In the genomic region with DNA sequence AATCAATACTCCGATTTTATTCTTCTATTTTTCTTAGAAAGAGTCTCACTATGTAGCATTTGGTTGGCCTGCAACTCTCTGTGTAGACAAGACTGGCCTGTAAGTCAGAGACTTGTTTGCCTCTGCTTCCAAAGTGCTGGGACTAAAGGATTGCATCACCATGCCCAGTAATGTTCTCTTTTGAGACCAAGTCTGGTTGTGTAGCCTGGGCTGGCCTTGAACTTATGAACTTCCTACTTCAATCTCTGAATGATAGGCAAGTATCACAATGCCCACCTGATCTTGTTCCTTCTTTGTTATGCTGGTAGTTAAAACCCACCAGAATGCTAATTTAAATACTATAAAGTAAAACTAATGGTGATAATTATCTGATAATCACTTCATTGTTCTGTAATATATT, we compare ENCODE assay signal across 18 mouse cellular contexts.
"Had no signal": no experiment of that assay in that cellular context is flagged by ENCODE, and none has a peak within 500 bp of the region (broad histone marks: within the 10 kb centered on the region; RNA-seq: fewer than 3 reads in every experiment).

No protein-coding gene starts in this region.

- H3K4me3 ChIP-seq: lung, embryonic 15.5 days; megakaryocyte, embryonic 14.5 days; midbrain, embryonic 13.5 days; midbrain, embryonic 15.5 days; neural tube, embryonic 12.5 days had no signal

- H3K9ac ChIP-seq: liver, postnatal 0 days; lung, embryonic 15.5 days; midbrain, embryonic 13.5 days; midbrain, embryonic 15.5 days; neural tube, embryonic 12.5 days had no signal

- H3K9me3 ChIP-seq: lung, embryonic 15.5 days; megakaryocyte, embryonic 14.5 days; midbrain, embryonic 13.5 days; midbrain, embryonic 15.5 days; neural tube, embryonic 12.5 days had no signal

- H3K36me3 ChIP-seq: lung, embryonic 15.5 days; midbrain, embryonic 13.5 days; midbrain, embryonic 15.5 days; neural tube, embryonic 12.5 days had no signal

- H3K4me2 ChIP-seq: lung, embryonic 15.5 days; midbrain, embryonic 11.5 days; midbrain, embryonic 13.5 days; midbrain, embryonic 15.5 days; neural tube, embryonic 12.5 days had no signal

- H3K4me1 ChIP-seq: neural tube, embryonic 12.5 days had no signal

- H3K27ac ChIP-seq: lung, embryonic 15.5 days; macrophage; midbrain, embryonic 13.5 days; midbrain, embryonic 15.5 days; neural tube, embryonic 12.5 days had no signal

- ATAC-seq: liver, postnatal 0 days; lung, postnatal 0 days; midbrain, embryonic 13.5 days; midbrain, embryonic 15.5 days had no signal

- H3K27me3 ChIP-seq: midbrain, embryonic 13.5 days; midbrain, embryonic 15.5 days; neural tube, embryonic 12.5 days had no signal

- DNase-seq: liver, postnatal 0 days; lung, adult 2 months; lung, postnatal 14 days; lung, postnatal 36 days; right cerebral cortex, postnatal 25 days; right cerebral cortex, postnatal 4 days; spleen, adult 18-20 months; thymus, adult 18-20 months; thymus, postnatal 14 days; thymus, postnatal 36 days had no signal
